Mouse (Mus musculus) bone marrow macrophage, adult 2 months (primary cell): ENCODE results near the gene Tut1. TPM values are rescaled to one million over a fixed set of nuclear protein-coding genes. Genes with fewer than 3 reads are reported as not detected.

Source experiments
- H3K27ac ChIP-seq: 2 replicates; pipeline ENCODE4 v1.5.1; 2012; ENCODE audit warnings: low read depth, low read length; ENCODE audit not compliant: insufficient read depth
- H3K4me1 ChIP-seq: 2 replicates; pipeline ENCODE4 v1.6.1; 2012; ENCODE audit warnings: low read length; ENCODE audit not compliant: control insufficient read depth, insufficient read depth
- H3K4me3 ChIP-seq: 2 replicates; pipeline ENCODE4 v1.5.1; 2012; ENCODE audit warnings: mild to moderate bottlenecking, low read length, moderate library complexity; ENCODE audit not compliant: insufficient read depth
- CTCF ChIP-seq: IDR thresholded peaks from 2 replicates; pipeline ENCODE4 v1.5.1; 2012; ENCODE audit warnings: low read depth, mild to moderate bottlenecking, low read length, moderate library complexity
- POLR2A ChIP-seq: IDR thresholded peaks from 2 replicates; pipeline ENCODE4 v1.6.1; 2012; ENCODE audit warnings: mild to moderate bottlenecking, low read depth, low read length, borderline replicate concordance
- polyA plus RNA-seq: library from polyadenylated mRNA; stranded (reverse); fragments of >200 nt; gene quantifications from 2 replicates; pipeline ENCODE4 v1.2.4, GENCODE M21; 2012; ENCODE audit not compliant: missing spikeins, insufficient read depth, insufficient read length

The Tut1 gene
- polyA plus RNA-seq: 12.5 and 14.6 TPM in 2 replicates

DNA sequence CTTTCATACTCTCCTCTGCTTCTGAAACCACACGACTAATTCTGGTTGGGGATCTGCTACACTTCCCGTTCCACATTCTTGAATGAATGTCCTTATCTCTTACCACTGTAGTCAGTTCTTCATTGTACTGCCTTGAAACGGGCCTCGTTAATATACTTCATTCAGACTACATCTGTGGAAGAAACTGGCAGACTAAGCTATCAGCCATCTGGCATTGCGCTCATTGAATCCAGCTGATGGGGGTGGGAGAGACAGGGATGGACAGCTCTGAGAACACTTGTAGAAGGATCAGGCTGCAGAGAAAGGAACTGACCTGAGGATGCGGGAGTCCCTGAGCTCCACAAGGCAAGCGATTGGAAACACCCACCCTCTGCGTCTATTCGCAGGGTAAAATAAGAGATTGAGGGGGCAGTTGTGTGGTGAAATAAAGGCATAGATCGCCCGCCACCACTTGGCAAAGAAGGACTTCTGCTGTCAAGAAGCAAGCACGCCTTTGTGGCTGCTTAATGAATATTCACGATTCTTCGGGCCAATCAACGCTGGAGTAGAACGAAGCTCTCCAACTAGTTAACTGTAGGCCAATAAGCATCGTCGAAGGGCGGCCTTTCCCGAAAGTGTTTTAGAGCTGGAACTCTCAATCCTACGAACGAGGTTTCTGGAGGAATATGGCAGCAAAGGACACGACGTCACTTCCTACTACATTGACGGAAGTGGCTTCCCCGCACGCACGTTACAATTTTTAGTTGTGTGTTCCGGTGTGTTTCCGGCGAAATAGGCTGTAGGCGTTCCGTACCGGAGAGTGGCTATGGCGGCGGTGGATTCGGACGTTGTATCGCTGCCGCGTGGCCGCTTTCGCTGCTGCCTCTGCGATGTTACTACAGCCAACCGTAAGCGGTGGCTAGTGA, at the start of gene Tut1:
Tut1 (plus strand) TSS at position 713 of the 905 bp plus-strand sequence.
- no peak for TF ChIP-seq POLR2A
- TF ChIP-seq CTCF: no peak
- peaks cover 17% of the 10 kb centered on the region for H3K4me1 ChIP-seq
- peak within 1 kb of the TSS; percentile 92 for H3K4me3 ChIP-seq
- H3K27ac ChIP-seq: peak within 1 kb of the TSS; percentile 74

DNA sequence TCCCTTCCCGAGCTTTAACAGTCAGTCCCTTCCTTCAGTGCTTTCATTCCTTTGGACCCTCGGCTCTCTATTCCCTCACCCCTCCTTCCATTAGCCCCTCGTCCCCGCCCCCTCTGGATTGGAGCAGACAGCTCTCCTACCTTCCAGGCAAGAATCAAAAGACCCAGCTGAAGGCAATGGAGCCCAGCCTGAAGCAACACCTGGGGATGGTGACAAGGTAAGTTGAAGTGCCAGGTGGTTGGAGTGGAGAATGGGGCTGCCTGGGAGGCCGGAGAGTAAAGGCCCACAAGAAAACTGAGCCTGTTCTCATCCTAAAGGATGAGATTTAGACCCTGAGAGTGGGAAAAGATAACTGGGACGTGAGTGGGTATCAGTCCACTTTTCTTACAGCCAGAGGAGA, 45.1 kb upstream of the Tut1 start:
- TF ChIP-seq CTCF (no peak), POLR2A (no peak)
- H3K4me1 ChIP-seq: no peaks in the 10 kb centered on the region

DNA sequence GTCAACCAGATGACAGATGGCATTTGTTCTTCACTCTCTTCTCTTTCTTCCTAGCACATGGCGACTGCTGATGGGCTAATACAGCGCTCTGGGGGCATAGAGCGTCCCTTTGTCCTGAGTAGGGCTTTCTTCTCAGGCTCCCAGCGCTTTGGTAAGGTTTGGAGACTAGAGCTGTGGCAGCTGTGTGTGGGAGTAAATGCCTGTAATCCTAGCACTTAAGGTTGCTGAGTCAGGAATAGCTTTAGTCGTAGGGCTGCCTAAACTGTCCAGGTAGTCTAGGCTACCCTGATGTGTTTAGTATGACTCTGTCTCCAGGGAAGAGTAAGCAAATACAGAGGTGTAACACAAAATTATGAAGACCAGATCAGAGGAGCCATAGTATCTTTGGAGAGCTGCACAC, 41.8 kb upstream of the Tut1 start:
- Histone ChIP-seq H3K27ac (no peak overlapping the region), H3K4me3 (no peak overlapping the region), H3K4me1 (no peaks in the 10 kb centered on the region)
- no peak for TF ChIP-seq POLR2A
- TF ChIP-seq CTCF: no peak

More for the DNA sequence above, 45.1 kb upstream of the Tut1 start:
- H3K27ac ChIP-seq: no peak overlapping the region
- H3K4me3 ChIP-seq: no peak overlapping the region

DNA sequence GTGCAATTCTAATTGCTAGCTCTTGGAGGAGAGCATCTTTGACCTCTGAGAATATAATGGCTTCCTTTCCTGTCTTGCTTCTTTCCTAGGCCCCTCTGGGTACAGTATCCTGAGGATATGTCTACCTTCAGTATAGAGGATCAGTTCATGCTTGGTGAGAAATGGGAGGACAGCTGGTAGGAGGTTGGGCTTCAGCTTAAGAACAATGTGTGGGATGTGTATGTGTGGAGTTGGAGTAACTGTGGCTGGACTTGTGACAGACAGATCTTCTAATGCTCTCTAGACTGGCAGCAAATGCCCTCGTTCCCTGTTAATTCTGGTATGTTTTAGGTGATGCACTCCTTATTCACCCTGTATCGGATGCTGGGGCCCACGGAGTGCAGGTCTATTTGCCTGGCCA, 39.4 kb upstream of the Tut1 start:
- Histone ChIP-seq H3K27ac (no peak overlapping the region), H3K4me1 (no peaks in the 10 kb centered on the region), H3K4me3 (no peak overlapping the region)
- TF ChIP-seq CTCF (no peak), POLR2A (no peak)

DNA sequence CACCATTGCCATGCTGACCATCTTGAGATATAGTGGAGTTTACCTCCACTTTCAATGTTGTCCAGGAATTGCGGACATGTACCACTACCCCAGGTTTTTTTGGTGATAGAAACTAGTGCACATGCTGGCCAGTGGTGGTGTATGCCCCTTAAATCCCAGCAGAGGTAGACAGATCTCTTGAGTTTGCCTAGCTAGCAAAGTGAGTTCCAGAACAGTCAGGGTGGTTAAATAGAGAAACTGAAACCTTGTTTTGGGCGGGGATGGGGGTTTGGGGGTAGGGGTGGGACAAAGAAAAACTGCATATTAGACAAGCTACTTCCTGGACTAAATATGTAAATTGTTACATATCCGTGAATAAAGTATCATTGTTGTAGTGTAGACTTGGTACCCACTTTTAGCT, 34.6 kb upstream of the Tut1 start:
- Histone ChIP-seq H3K4me3 (no peak overlapping the region), H3K27ac (no peak overlapping the region)
- TF ChIP-seq CTCF (no peak), POLR2A (no peak)

GRCm38 (mm10) chr19:8919684-8920072, 34.0 kb upstream of the Tut1 start:
- Histone ChIP-seq H3K4me1 (peaks cover 15% of the 10 kb centered on the region), H3K4me3 (peak overlapping the region; percentile 36; the same call in 1 of the 2 replicates), H3K27ac (peak overlapping the region; percentile 66; the same call in 1 of the 2 replicates)
- no peak for TF ChIP-seq CTCF

More for the DNA sequence above, 34.6 kb upstream of the Tut1 start:
- H3K4me1 ChIP-seq: peaks cover 15% of the 10 kb centered on the region

- Histone ChIP-seq H3K27ac (peak within 1 kb of the TSS; percentile 68), H3K4me1 (peaks cover 15% of the 10 kb centered on the region), H3K4me3 (peak within 1 kb of the TSS; percentile 67)
- TF ChIP-seq CTCF: no peak
- no peak for TF ChIP-seq POLR2A
These were observed 33.4 kb upstream of the Tut1 start, which contains the start of gene B3gat3 for GRCm38 (mm10) chr19:8920073-8920736. TSS of gene B3gat3 (plus strand) at chr19:8920374.

DNA sequence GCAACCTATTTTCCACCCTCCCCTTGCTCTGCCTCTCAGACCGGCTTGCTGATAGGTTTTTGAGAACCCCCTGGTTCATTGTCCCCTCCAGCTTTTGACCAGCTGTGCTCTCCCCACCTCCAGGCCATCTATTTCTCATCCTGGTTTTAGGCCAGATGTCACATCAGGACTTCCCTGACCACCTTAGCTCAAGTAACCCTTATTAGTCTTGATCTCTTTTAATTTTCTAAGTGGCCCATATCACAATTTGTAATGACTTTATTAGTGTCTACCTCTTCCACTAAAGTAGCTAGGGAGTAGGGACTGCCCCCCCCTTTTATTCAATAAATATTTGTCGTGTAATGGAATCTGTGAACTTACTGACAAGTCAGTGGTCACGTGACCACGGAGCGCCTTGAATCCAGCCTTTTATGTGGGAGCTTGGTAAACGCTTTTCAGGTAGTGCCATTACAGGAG, 32.8 kb upstream of the Tut1 start:
- TF ChIP-seq POLR2A (no peak; the same call in 1 of the 2 replicates), CTCF (no peak)
- peak overlapping the region; percentile 67 for H3K4me3 ChIP-seq
- peak overlapping the region; percentile 68 for H3K27ac ChIP-seq
- peaks cover 15% of the 10 kb centered on the region for H3K4me1 ChIP-seq

DNA sequence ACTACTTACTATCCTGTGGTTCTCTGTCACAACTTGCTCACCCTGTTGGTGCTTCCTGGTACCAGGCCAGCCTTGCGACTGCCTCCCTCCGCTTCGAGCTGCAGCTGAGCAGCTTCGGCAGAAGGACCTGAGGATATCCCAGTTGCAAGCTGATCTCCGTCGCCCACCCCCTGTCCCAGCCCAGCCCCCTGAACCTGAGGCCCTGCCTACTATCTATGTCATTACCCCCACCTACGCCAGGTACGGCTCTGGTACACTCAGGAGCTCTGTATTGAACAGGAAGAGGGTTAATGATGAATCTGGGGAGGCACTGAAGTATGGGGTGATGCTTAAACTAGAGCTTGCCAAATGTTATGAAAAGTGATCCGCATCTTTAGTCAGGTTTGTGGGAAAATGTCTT, 31.9 kb upstream of the Tut1 start:
- TF ChIP-seq CTCF (no peak), POLR2A (no peak)
- Histone ChIP-seq H3K4me3 (no peak overlapping the region), H3K4me1 (peaks cover 15% of the 10 kb centered on the region), H3K27ac (no peak overlapping the region)

DNA sequence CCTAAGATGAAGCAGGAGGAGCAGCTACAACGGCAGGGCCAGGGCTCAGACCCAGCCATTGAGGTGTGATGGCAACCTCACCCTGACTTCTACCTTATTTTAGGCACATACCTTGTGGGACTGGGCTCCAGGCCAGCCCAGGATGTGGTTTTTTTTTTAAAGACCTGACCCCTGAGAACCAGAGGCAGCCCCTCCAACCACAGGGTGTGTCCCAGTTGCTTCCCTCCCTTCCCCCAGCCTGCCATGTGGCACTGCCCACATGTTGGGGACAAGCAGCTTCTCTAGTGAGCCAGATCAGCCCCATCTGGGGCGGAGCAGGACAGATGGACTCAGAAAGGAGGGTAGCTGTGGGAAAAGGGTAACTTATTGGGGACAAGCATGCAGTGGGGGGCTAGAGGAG, 26.9 kb upstream of the Tut1 start:
- Histone ChIP-seq H3K4me1 (peaks cover 13% of the 10 kb centered on the region), H3K4me3 (no peak overlapping the region), H3K27ac (no peak overlapping the region)
- TF ChIP-seq POLR2A (no peak), CTCF (no peak)
